In genomic region chr3:15507792-15508321, GRCm38 (mm10) we compare ENCODE assay signal across 7 mouse cellular contexts.
A peak's percentile ranks its signal among the peaks of the same experiment; 100 is the strongest.
DNase-seq lines count a peak whose midpoint lies in the region; ATAC-seq and TF ChIP-seq lines count a peak whose summit lies in the region.
"Not testable (repeated sequence)": the region's sequence is repeated elsewhere in the genome, so short reads cannot be mapped to it uniquely, and the experiment has no call there.

No protein-coding gene starts in this region.

- in situ Hi-C loops in Patski (cut with MboI; ENCODE audit: low pct_unique_long_range_greater_than_20kb), result not testable (repeated sequence)

- not testable (repeated sequence) for H3K4me1 ChIP-seq in forebrain, embryonic 11.5 days (replicated peaks; ENCODE audit: control insufficient read depth, insufficient read depth, low read length); hindbrain, embryonic 11.5 days (replicated peaks; ENCODE audit: control insufficient read depth, insufficient read depth, low read length); intestine, embryonic 14.5 days (replicated peaks; ENCODE audit: control insufficient read depth, insufficient read depth, low read length); limb, embryonic 15.5 days; midbrain, embryonic 14.5 days (ENCODE audit: control insufficient read depth, insufficient read depth, low read length); stomach, embryonic 14.5 days (ENCODE audit: control insufficient read depth, insufficient read depth, low read length)

- TF ChIP-seq CTCF in Patski (IDR thresholded peaks at IDR 0.05), result not testable (repeated sequence)

- not testable (repeated sequence) for H3K36me3 ChIP-seq in forebrain, embryonic 11.5 days (ENCODE audit: control insufficient read depth, insufficient read depth, low read length); hindbrain, embryonic 11.5 days (ENCODE audit: control insufficient read depth, insufficient read depth, low read length); intestine, embryonic 14.5 days (ENCODE audit: control insufficient read depth, insufficient read depth, low read length); limb, embryonic 15.5 days; midbrain, embryonic 14.5 days (ENCODE audit: control insufficient read depth, insufficient read depth, low read length); stomach, embryonic 14.5 days (ENCODE audit: control insufficient read depth, insufficient read depth, low read length)

- H3K4me2 ChIP-seq in forebrain, embryonic 11.5 days (ENCODE audit: low read depth, low read length, severe bottlenecking); hindbrain, embryonic 11.5 days (replicated peaks; ENCODE audit: low read depth, low read length); intestine, embryonic 14.5 days (ENCODE audit: low read length); limb, embryonic 15.5 days; midbrain, embryonic 14.5 days (ENCODE audit: low read length); stomach, embryonic 14.5 days (replicated peaks; ENCODE audit: low read depth, low read length): not testable (repeated sequence)

- POLR2A ChIA-PET in Patski (lab: Charles Lee), result not testable (repeated sequence)

- WGBS in forebrain, embryonic 11.5 days, result 82% methylated on average over 3 of the region's 3 CpGs
- 81% methylated on average over 3 of the region's 3 CpGs for WGBS in hindbrain, embryonic 11.5 days
- WGBS in intestine, embryonic 14.5 days, result 81% methylated on average over 3 of the region's 3 CpGs
- 78% methylated on average over 3 of the region's 3 CpGs for WGBS in limb, embryonic 15.5 days
- 85% methylated on average over 3 of the region's 3 CpGs for WGBS in midbrain, embryonic 14.5 days
- WGBS in stomach, embryonic 14.5 days, result 82% methylated on average over 3 of the region's 3 CpGs

- DNase-seq in Patski (ENCODE audit: low read depth, low spot score); forebrain, embryonic 11.5 days (ENCODE audit: low spot score); hindbrain, embryonic 11.5 days (ENCODE audit: low spot score); intestine, embryonic 14.5 days (ENCODE audit: low spot score); midbrain, embryonic 14.5 days: not testable (repeated sequence)

- peak; percentile 17 for ATAC-seq in Patski
- peak; percentile 49; the same call in 1 of the 2 replicates for ATAC-seq in forebrain, embryonic 11.5 days (replicated peaks; ENCODE audit: low FRiP score)
- peak; percentile 57 for ATAC-seq in hindbrain, embryonic 11.5 days (ENCODE audit: low FRiP score)
- ATAC-seq in intestine, embryonic 14.5 days (replicated peaks; ENCODE audit: low FRiP score, low TSS enrichment, low read depth), result peak; percentile 60; the same call in 1 of the 2 replicates
- 0 out of 2 replicates have a peak, but pooled peaks have one; percentile 55 for ATAC-seq in limb, embryonic 15.5 days (ENCODE audit: insufficient number of reproducible peaks, low FRiP score, low TSS enrichment, low read depth)
- ATAC-seq in midbrain, embryonic 14.5 days (ENCODE audit: low FRiP score, low TSS enrichment), result peak; percentile 53; the same call in 1 of the 2 replicates
- ATAC-seq in stomach, embryonic 14.5 days (ENCODE audit: insufficient number of reproducible peaks, insufficient read depth, low FRiP score, low read depth), result 0 out of 2 replicates have a peak, but pooled peaks have one; percentile 33

- H3K9me3 ChIP-seq in forebrain, embryonic 11.5 days (ENCODE audit: control insufficient read depth, low read length); hindbrain, embryonic 11.5 days (ENCODE audit: control insufficient read depth, low read length); intestine, embryonic 14.5 days (ENCODE audit: control insufficient read depth, low read length); limb, embryonic 15.5 days; midbrain, embryonic 14.5 days (ENCODE audit: control insufficient read depth, low read length); stomach, embryonic 14.5 days (ENCODE audit: control insufficient read depth, low read depth, low read length): not testable (repeated sequence)

- H3K27ac ChIP-seq in forebrain, embryonic 11.5 days (ENCODE audit: low read depth, low read length); hindbrain, embryonic 11.5 days (ENCODE audit: low read depth, low read length); intestine, embryonic 14.5 days (ENCODE audit: low read depth); limb, embryonic 15.5 days; midbrain, embryonic 14.5 days (replicated peaks; ENCODE audit: low read depth, low read length); stomach, embryonic 14.5 days (ENCODE audit: low read length): not testable (repeated sequence)

- not testable (repeated sequence) for H3K4me3 ChIP-seq in forebrain, embryonic 11.5 days (ENCODE audit: low read depth, low read length); hindbrain, embryonic 11.5 days (ENCODE audit: low read depth, low read length); intestine, embryonic 14.5 days (ENCODE audit: low read depth, low read length); limb, embryonic 15.5 days; midbrain, embryonic 14.5 days (replicated peaks; ENCODE audit: low read depth, low read length); stomach, embryonic 14.5 days (ENCODE audit: low read depth, low read length)

- CTCF ChIA-PET in Patski (lab: Charles Lee), result not testable (repeated sequence)

- H3K9ac ChIP-seq in forebrain, embryonic 11.5 days (ENCODE audit: low read length); hindbrain, embryonic 11.5 days (ENCODE audit: low read depth, low read length); intestine, embryonic 14.5 days (ENCODE audit: low read length); limb, embryonic 15.5 days; midbrain, embryonic 14.5 days (replicated peaks; ENCODE audit: low read length); stomach, embryonic 14.5 days (replicated peaks; ENCODE audit: low read depth, low read length): not testable (repeated sequence)

- not testable (repeated sequence) for H3K27me3 ChIP-seq in Patski; forebrain, embryonic 11.5 days (ENCODE audit: control insufficient read depth, insufficient read depth, low read length); hindbrain, embryonic 11.5 days (ENCODE audit: control insufficient read depth, insufficient read depth, low read length); intestine, embryonic 14.5 days (replicated peaks; ENCODE audit: control insufficient read depth, insufficient read depth, low read length); limb, embryonic 15.5 days; midbrain, embryonic 14.5 days (ENCODE audit: control insufficient read depth, insufficient read depth, low read length); stomach, embryonic 14.5 days (ENCODE audit: control insufficient read depth, insufficient read depth, low read length)
